Mouse (Mus musculus): ENCODE data around the gene AC124502.3. TPM values are rescaled to one million over a fixed set of nuclear protein-coding genes. Genes with fewer than 3 reads are reported as not detected.

Gene AC124502.3
- polyA plus RNA-seq, 1 experiment from 2014 or later: 4.2 TPM

DNA sequence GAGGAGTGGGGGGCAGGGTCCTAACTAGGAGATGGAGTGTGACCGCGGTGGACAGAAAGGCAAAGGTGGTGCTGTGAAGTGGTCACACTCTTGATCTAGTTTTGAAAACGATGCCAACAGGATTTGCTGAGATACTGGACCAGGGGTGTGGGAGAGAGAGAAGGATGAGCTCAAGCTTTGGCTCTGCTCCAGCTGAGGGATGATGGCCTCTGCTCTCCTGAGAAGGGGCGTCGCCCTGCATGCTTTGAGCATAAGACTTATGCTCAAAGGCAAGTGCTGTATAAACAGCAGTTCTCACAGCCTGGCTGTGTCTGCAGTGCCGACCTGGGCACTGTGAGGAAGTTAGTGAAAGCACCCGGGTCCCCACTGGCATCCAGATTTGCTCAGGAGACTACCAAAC, 26.4 kb downstream of the AC124502.3 start:
- 68% methylated on average over 7 of the region's 7 CpGs for WGBS
- Histone ChIP-seq H3K27me3 (replicated peaks) (peaks cover 35% of the 10 kb centered on the region), H3K9me3 (replicated peaks) (no peaks in the 10 kb centered on the region), H3K4me1 (peaks cover 25% of the 10 kb centered on the region), H3K4me2 (no peak overlapping the region), H3K36me3 (no peaks in the 10 kb centered on the region), H3K9ac (replicated peaks) (no peak overlapping the region), H3K4me3 (replicated peaks) (no peak overlapping the region), H3K27ac (replicated peaks) (no peak overlapping the region)
- no peak for ATAC-seq (ENCODE audit: low FRiP score)

DNA sequence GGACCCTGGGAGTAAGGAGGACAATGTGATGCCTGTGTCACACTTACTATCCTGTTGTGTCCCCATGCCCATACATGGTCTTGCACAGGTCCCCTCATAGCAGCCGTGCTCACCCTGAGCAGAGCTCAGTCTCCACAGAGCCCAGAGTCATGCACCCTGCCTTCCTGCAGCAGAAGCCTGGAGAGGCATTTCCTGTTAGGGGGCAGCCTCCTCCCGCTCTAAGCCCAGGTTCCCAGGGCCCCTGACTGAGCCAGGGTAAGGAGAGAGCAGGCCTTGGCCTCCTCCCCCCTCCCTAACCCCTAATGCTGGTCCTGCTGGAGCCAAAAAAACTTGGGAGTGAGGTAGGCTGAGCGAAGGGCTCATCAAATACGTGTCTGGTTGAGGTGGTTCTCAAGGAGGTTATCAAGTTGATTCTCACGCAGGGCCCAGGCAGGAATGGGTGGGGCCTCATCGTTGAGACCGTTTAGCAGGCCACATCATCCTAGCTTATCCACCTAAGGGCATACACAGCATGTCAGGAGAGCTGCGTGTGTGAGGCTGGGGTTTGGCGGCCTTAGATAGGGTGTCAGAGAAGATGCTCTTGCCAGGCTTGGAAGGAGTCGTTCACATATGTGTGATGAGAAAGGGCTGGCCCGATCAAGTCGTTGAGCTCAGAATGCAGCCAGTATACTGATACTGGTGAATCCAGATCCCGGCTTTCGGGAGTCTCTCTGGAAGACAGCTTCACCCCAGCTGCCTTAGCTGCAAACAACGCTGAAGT, 28.5 kb downstream of the AC124502.3 start:
- peaks cover 35% of the 10 kb centered on the region for H3K4me1 ChIP-seq
- H3K27ac ChIP-seq (replicated peaks): peak overlapping the region; percentile 29; the same call in 1 of the 2 replicates
- 15% methylated on average over 15 of the region's 15 CpGs for WGBS
- H3K9ac ChIP-seq (replicated peaks): peak overlapping the region; percentile 53; the same call in 1 of the 2 replicates
- ATAC-seq (ENCODE audit: low FRiP score): no peak
- peak overlapping the region; percentile 83 for H3K4me2 ChIP-seq
- no peaks in the 10 kb centered on the region for H3K9me3 ChIP-seq (replicated peaks)
- H3K36me3 ChIP-seq: no peaks in the 10 kb centered on the region
- peaks cover 41% of the 10 kb centered on the region for H3K27me3 ChIP-seq (replicated peaks)
- H3K4me3 ChIP-seq (replicated peaks): peak overlapping the region; percentile 41

DNA sequence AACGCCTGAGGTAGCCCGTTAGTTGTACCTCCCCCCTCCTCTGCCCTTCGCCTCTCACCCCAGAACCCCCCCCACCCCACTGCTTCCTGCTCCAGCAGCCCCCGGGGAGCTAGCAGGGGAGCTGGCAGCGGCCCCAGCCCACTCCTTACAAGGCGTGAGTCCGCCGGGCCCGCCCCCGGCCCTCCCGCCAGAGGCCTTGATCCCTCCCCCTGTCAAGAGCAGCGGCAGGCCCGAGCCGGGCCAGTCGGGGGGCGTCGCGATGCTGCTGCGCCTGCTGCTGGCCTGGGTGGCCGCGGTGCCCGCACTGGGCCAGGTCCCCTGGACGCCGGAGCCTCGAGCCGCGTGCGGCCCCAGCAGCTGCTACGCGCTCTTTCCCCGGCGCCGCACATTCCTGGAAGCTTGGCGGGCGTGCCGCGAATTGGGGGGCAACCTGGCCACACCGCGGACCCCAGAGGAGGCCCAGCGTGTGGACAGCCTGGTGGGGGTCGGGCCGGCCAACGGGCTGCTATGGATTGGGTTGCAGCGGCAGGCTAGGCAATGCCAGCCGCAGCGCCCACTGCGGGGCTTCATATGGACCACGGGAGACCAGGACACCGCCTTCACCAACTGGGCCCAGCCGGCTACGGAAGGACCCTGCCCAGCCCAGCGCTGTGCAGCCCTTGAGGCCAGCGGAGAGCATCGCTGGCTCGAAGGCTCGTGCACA, 29.3 kb downstream of the AC124502.3 start, which contains the start of gene Cd248:
Cd248 (plus strand) TSS at position 212 of the 703 bp plus-strand sequence.
- H3K9ac ChIP-seq (replicated peaks): peak within 1 kb of the TSS; percentile 53
- no peaks in the 10 kb centered on the region for H3K9me3 ChIP-seq (replicated peaks)
- ATAC-seq (ENCODE audit: low FRiP score): no peak; the same call in 1 of the 2 replicates
- H3K4me1 ChIP-seq: peaks cover 43% of the 10 kb centered on the region
- H3K4me2 ChIP-seq: peak within 1 kb of the TSS; percentile 83
- peak within 1 kb of the TSS; percentile 41 for H3K4me3 ChIP-seq (replicated peaks)
- peak within 1 kb of the TSS; percentile 29; the same call in 1 of the 2 replicates for H3K27ac ChIP-seq (replicated peaks)
- H3K27me3 ChIP-seq (replicated peaks): peaks cover 41% of the 10 kb centered on the region
- 2% methylated on average over 56 of the region's 56 CpGs for WGBS
- no peaks in the 10 kb centered on the region for H3K36me3 ChIP-seq

DNA sequence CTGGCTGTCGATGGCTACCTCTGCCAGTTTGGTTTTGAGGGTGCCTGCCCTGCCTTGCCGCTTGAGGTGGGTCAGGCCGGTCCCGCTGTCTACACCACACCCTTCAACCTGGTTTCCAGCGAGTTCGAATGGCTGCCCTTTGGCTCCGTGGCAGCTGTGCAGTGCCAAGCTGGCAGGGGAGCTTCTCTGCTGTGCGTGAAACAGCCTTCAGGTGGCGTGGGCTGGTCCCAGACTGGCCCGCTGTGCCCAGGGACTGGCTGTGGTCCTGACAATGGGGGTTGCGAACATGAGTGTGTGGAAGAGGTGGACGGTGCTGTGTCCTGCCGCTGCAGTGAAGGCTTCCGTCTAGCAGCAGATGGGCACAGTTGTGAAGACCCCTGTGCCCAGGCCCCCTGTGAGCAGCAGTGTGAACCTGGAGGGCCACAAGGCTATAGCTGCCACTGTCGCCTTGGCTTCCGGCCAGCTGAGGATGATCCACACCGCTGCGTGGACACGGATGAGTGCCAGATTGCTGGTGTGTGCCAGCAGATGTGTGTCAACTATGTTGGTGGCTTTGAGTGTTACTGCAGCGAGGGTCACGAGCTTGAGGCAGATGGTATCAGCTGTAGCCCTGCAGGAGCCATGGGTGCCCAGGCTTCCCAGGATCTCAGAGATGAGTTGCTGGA, 30.0 kb downstream of the AC124502.3 start:
- H3K9me3 ChIP-seq (replicated peaks): no peaks in the 10 kb centered on the region
- H3K27me3 ChIP-seq (replicated peaks): peaks cover 44% of the 10 kb centered on the region
- H3K4me1 ChIP-seq: peaks cover 45% of the 10 kb centered on the region
- peak overlapping the region; percentile 41 for H3K4me3 ChIP-seq (replicated peaks)
- peak overlapping the region; percentile 53 for H3K9ac ChIP-seq (replicated peaks)
- no peaks in the 10 kb centered on the region for H3K36me3 ChIP-seq
- WGBS: 28% methylated on average over 21 of the region's 21 CpGs
- peak overlapping the region; percentile 83 for H3K4me2 ChIP-seq
- no peak for ATAC-seq (ENCODE audit: low FRiP score)
- H3K27ac ChIP-seq (replicated peaks): no peak overlapping the region

DNA sequence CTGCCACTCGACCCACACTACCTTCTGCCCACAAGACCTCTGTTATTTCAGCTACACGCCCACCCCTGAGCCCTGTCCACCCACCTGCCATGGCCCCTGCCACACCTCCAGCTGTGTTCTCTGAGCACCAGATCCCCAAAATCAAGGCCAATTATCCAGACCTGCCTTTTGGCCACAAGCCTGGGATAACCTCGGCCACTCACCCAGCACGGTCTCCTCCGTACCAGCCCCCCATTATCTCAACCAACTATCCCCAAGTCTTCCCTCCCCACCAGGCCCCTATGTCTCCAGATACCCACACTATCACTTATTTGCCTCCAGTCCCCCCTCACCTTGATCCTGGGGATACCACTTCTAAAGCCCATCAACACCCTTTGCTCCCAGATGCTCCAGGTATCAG, 30.8 kb downstream of the AC124502.3 start:
- no peak overlapping the region for H3K27ac ChIP-seq (replicated peaks)

DNA sequence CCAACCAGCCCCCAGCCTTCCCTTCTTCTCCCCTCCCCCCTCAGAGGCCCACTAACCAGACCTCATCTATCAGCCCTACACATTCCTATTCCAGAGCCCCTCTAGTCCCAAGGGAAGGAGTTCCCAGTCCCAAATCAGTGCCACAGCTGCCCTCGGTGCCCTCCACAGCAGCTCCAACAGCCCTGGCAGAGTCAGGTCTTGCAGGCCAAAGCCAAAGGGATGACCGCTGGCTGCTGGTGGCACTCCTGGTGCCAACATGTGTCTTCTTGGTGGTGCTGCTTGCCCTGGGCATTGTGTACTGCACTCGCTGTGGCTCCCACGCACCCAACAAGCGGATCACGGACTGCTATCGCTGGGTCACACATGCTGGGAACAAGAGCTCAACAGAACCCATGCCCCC, 31.3 kb downstream of the AC124502.3 start:
- Histone ChIP-seq H3K4me1 (peaks cover 45% of the 10 kb centered on the region), H3K9me3 (replicated peaks) (no peaks in the 10 kb centered on the region), H3K27me3 (replicated peaks) (peaks cover 57% of the 10 kb centered on the region), H3K36me3 (no peaks in the 10 kb centered on the region), H3K27ac (replicated peaks) (no peak overlapping the region), H3K4me3 (replicated peaks) (no peak overlapping the region), H3K9ac (replicated peaks) (no peak overlapping the region), H3K4me2 (peak overlapping the region; percentile 83)
- no peak for ATAC-seq (ENCODE audit: low FRiP score)
- WGBS: 76% methylated on average over 7 of the region's 7 CpGs

More for the DNA sequence above, 30.8 kb downstream of the AC124502.3 start:
- peak overlapping the region; percentile 83 for H3K4me2 ChIP-seq
- no peak overlapping the region for H3K9ac ChIP-seq (replicated peaks)
- no peak for ATAC-seq (ENCODE audit: low FRiP score)
- H3K4me3 ChIP-seq (replicated peaks): peak overlapping the region; percentile 41; the same call in 1 of the 2 replicates
- no peaks in the 10 kb centered on the region for H3K9me3 ChIP-seq (replicated peaks)
- H3K36me3 ChIP-seq: no peaks in the 10 kb centered on the region
- H3K27me3 ChIP-seq (replicated peaks): peaks cover 52% of the 10 kb centered on the region
- 81% methylated on average over 5 of the region's 5 CpGs for WGBS
- peaks cover 45% of the 10 kb centered on the region for H3K4me1 ChIP-seq

DNA sequence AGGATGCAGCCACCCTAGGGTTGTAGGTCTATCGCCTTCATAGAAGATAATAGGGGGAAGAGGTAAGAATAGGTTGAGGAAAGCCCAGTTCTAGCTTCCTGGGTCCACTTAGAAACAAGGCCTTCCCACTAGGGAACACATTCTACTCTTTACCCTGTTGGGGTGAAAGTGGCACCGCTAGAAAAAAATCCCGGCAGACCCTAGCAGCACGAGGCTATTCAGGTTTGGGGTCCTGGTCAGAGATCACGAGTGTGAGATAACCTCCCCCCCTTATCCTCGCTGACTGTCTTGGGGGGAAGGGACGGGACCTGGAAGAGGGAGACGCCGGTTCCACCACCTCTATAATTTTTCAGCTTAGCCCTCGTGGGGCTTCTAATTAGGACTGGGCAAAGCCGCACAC, 32.4 kb downstream of the AC124502.3 start:
- H3K27me3 ChIP-seq (replicated peaks): peaks cover 54% of the 10 kb centered on the region
- peak overlapping the region; percentile 44 for H3K4me3 ChIP-seq (replicated peaks)
- H3K9ac ChIP-seq (replicated peaks): peak overlapping the region; percentile 51
- 10% methylated on average over 11 of the region's 11 CpGs for WGBS
- H3K4me1 ChIP-seq: peaks cover 45% of the 10 kb centered on the region
- H3K9me3 ChIP-seq (replicated peaks): no peaks in the 10 kb centered on the region
- peak overlapping the region; percentile 83 for H3K4me2 ChIP-seq
- peak overlapping the region; percentile 68 for H3K27ac ChIP-seq (replicated peaks)
- H3K36me3 ChIP-seq: no peaks in the 10 kb centered on the region
- no peak for ATAC-seq (ENCODE audit: low FRiP score)

DNA sequence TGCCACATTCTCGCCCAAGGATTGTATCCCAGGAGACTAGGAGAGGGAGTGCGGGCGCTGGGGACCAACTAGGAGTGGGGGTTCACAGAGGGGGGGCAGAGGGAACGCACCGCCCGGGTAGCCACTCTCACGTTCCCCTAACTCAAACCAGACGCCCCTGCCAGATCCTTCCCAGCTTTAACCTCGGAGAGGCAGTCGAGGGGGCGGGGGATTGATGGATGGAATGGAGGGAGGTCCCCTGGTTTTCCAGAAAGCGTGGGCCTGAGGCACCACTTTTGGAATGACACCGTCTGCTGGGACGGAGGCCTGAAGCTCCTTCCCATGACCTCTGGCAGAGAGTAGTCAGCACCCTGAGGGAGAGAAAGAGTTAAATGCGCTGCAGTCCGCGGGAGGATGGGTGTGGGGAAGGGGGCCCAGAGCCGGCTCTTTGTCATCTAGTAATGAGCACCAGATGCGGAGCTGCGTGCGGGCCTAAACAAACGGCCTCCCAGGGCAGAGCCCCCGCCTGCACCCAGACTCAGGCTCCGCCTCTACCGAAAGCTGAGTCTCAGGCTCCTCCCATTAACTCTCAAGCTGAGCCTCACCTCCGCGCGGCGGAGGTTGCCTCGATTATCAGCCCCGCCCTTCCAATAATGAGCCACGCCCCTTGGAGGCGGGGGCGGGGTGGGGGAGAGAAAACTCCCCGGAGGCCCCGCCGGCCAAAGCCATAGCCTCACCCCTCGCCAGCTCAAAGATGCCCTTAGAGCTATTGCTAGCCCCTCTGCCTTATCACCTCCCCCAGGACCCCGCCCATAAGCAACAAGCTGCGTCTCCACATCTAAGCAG, 33.1 kb downstream of the AC124502.3 start:
- 1% methylated on average over 40 of the region's 40 CpGs for WGBS
- peak overlapping the region; percentile 44 for H3K4me3 ChIP-seq (replicated peaks)
- H3K36me3 ChIP-seq: no peaks in the 10 kb centered on the region
- peak overlapping the region; percentile 51 for H3K9ac ChIP-seq (replicated peaks)
- peak; percentile 82 for ATAC-seq (ENCODE audit: low FRiP score)
- H3K4me2 ChIP-seq: peak overlapping the region; percentile 83
- peaks cover 45% of the 10 kb centered on the region for H3K4me1 ChIP-seq
- H3K9me3 ChIP-seq (replicated peaks): no peaks in the 10 kb centered on the region
- peaks cover 47% of the 10 kb centered on the region for H3K27me3 ChIP-seq (replicated peaks)
- H3K27ac ChIP-seq (replicated peaks): peak overlapping the region; percentile 68

DNA sequence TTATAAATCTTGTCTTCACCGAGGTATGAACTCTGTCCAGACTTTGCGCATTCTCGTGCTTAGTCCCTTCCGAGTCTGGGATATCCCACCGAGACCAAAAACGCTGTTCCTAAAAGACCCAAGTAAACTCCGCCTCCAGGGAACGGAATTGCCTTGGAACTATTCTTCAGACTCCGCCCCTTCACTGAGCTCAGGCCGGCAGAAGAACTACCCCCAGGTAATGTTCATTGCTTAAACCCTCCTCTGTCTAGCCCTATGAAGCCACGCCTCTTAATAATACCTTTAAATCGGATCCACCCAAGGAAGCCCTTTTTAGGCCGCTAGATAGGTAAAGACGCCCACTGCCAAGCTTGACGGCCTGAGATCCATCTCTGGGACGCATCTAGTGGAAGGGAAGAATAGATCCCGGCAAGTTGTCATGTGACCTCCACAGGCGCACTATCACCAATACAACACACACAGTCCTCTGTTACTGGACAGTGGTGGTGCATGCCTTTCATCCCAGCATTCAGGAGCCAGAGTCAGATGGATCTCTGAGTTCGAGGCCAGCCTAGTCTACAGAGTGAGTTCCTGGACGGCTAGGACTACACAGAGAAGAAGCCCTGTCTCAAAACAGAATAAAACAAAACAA, 33.8 kb downstream of the AC124502.3 start:
- no peak for ATAC-seq (ENCODE audit: low FRiP score)
- no peaks in the 10 kb centered on the region for H3K9me3 ChIP-seq (replicated peaks)
- peaks cover 39% of the 10 kb centered on the region for H3K27me3 ChIP-seq (replicated peaks)
- H3K27ac ChIP-seq (replicated peaks): peak overlapping the region; percentile 68
- peaks cover 40% of the 10 kb centered on the region for H3K4me1 ChIP-seq
- no peak overlapping the region for H3K9ac ChIP-seq (replicated peaks)
- no peaks in the 10 kb centered on the region for H3K36me3 ChIP-seq
- peak overlapping the region; percentile 83 for H3K4me2 ChIP-seq
- peak overlapping the region; percentile 44 for H3K4me3 ChIP-seq (replicated peaks)
- 4% methylated on average over 20 of the region's 20 CpGs for WGBS

DNA sequence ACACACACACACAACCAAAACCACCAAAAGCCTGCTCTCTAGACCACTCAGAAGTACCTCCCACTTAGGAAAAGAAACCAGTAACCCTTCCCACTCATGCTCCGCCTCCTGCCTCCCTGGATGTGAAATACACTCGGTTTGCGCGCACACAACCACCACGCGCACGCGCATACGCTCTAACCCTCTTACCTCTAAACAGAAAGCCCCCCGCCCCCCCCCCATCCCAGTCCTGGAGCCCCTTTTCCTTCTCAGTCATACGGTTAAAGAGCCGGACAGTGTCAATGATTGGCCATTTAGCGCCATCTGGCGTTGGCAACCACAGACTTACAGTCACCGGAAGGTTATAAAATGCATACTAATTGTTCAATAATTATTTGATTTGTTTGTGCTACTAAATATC, 34.3 kb downstream of the AC124502.3 start:
- WGBS: 1% methylated on average over 15 of the region's 15 CpGs
- no peaks in the 10 kb centered on the region for H3K9me3 ChIP-seq (replicated peaks)
- H3K4me2 ChIP-seq: peak overlapping the region; percentile 83
- H3K27ac ChIP-seq (replicated peaks): no peak overlapping the region
- H3K27me3 ChIP-seq (replicated peaks): peaks cover 38% of the 10 kb centered on the region
- ATAC-seq (ENCODE audit: low FRiP score): no peak
- H3K36me3 ChIP-seq: no peaks in the 10 kb centered on the region
- H3K9ac ChIP-seq (replicated peaks): no peak overlapping the region
- peaks cover 34% of the 10 kb centered on the region for H3K4me1 ChIP-seq
- H3K4me3 ChIP-seq (replicated peaks): peak overlapping the region; percentile 44

Measured in neural tube, embryonic 15.5 days (tissue).